Mouse (Mus musculus) cerebellum, adult 2 months (tissue): ENCODE results near the gene Fadd. TPM values are rescaled to one million over a fixed set of nuclear protein-coding genes. Genes with fewer than 3 reads are reported as not detected.

Experiments used
- DNase-seq, 2 experiments: peaks; one replicate each; pipeline ENCODE4 v3.0.0; 2021
- H3K27ac ChIP-seq: fragments of 200-500 bp; 2 replicates; pipeline ENCODE4 v1.5.1; 2012; ENCODE audit warnings: low read length, control low read depth, inconsistent platforms; ENCODE audit not compliant: insufficient read depth
- H3K27me3 ChIP-seq: fragments of 200-500 bp; 2 replicates; pipeline ENCODE4 v1.6.1; 2012; ENCODE audit warnings: inconsistent platforms, mild to moderate bottlenecking, low read length, moderate library complexity; ENCODE audit not compliant: control insufficient read depth, insufficient read depth
- H3K4me1 ChIP-seq: fragments of 200-500 bp; 2 replicates; pipeline ENCODE4 v1.6.1; 2011; ENCODE audit warnings: low read length; ENCODE audit not compliant: control insufficient read depth, insufficient read depth
- H3K4me3 ChIP-seq: fragments of 200-500 bp; replicated peaks from 2 replicates; pipeline ENCODE3; 2011; ENCODE audit warnings: mild to moderate bottlenecking, low read depth, low read length, control low read depth; ENCODE audit not compliant: insufficient read depth
- CTCF ChIP-seq: fragments of 200-500 bp; IDR thresholded peaks from 2 replicates; pipeline ENCODE4 v1.5.1; 2011; ENCODE audit warnings: low read depth, mild to moderate bottlenecking, control low read depth, low read length, moderate library complexity, borderline replicate concordance; ENCODE audit not compliant: insufficient read depth
- POLR2A ChIP-seq: fragments of 200-500 bp; IDR thresholded peaks from 2 replicates; pipeline ENCODE4 v1.6.1; 2011; ENCODE audit warnings: low read length, control low read depth, borderline replicate concordance; ENCODE audit not compliant: insufficient read depth
- WGBS: fragments of 180-500 bp; shearing (Covaris S2); methylation state at CpG from one replicate; pipeline ENCODE4 v1.1.7; 2018; 5-methylcytosine and 5-hydroxymethylcytosine counted together
- polyA plus RNA-seq: library from polyadenylated mRNA; depleted of rRNA; stranded (reverse); fragments of >200 nt; gene quantifications from 2 replicates; pipeline ENCODE4 v1.2.3, GENCODE M21; 2012

Gene Fadd
- polyA plus RNA-seq, 1 experiment, result 3.3 TPM

GRCm38 (mm10) chr7:144589508-144589907 is 7.2 kb upstream of the Fadd start:
- 74% methylated on average over 3 of the region's 3 CpGs for WGBS
- H3K4me1 ChIP-seq, result no peaks in the 10 kb centered on the region
- no peak for TF ChIP-seq POLR2A
- no peak for TF ChIP-seq CTCF
- no peaks in the 10 kb centered on the region for H3K27me3 ChIP-seq
- no peak overlapping the region for H3K4me3 ChIP-seq
- DNase-seq, result no peak
- no peak overlapping the region for H3K27ac ChIP-seq

- Histone ChIP-seq H3K27me3 (no peaks in the 10 kb centered on the region), H3K4me1 (no peaks in the 10 kb centered on the region), H3K4me3 (no peak overlapping the region), H3K27ac (no peak overlapping the region)
- DNase-seq, result peak; percentile 26 to 33
- TF ChIP-seq CTCF (peak; percentile 49; the same call in 1 of the 2 replicates), POLR2A (no peak)
- WGBS, result 38% methylated on average over 2 of the region's 2 CpGs
Observed at GRCm38 (mm10) chr7:144587291-144587690, 5.0 kb upstream of the Fadd start.

- H3K27ac ChIP-seq, result no peak overlapping the region
- DNase-seq, result peak; percentile 42 to 65
- no peaks in the 10 kb centered on the region for H3K4me1 ChIP-seq
- H3K27me3 ChIP-seq, result no peaks in the 10 kb centered on the region
- TF ChIP-seq POLR2A (no peak), CTCF (peak; percentile 90)
- 12% methylated on average over 6 of the region's 6 CpGs for WGBS
- H3K4me3 ChIP-seq, result no peak overlapping the region
Observed at GRCm38 (mm10) chr7:144585648-144586047, 3.4 kb upstream of the Fadd start.

- H3K27ac ChIP-seq, result no peak overlapping the region
- WGBS, result 3% methylated on average over 4 of the region's 4 CpGs
- TF ChIP-seq POLR2A, result no peak
- TF ChIP-seq CTCF, result peak; percentile 64
- H3K27me3 ChIP-seq, result no peaks in the 10 kb centered on the region
- H3K4me1 ChIP-seq, result no peaks in the 10 kb centered on the region
- H3K4me3 ChIP-seq, result no peak overlapping the region
- peak; percentile 43 to 55 for DNase-seq
Observed at GRCm38 (mm10) chr7:144583619-144584018, 1.4 kb upstream of the Fadd start.

- TF ChIP-seq POLR2A (no peak), CTCF (peak; percentile 40; the same call in 1 of the 2 replicates)
- DNase-seq, result peak; percentile 61 to 64
- Histone ChIP-seq H3K27me3 (no peaks in the 10 kb centered on the region), H3K4me3 (peak overlapping the region; percentile 87), H3K4me1 (no peaks in the 10 kb centered on the region), H3K27ac (no peak overlapping the region)
- WGBS, result under 1% methylated on average over 43 of the region's 43 CpGs
Observed at GRCm38 (mm10) chr7:144581559-144582283, 542 bp downstream of the Fadd start.

- Histone ChIP-seq H3K27me3 (no peaks in the 10 kb centered on the region; the same call in 1 of the 2 replicates), H3K4me1 (no peaks in the 10 kb centered on the region), H3K27ac (no peak overlapping the region), H3K4me3 (no peak overlapping the region)
- TF ChIP-seq POLR2A, result no peak
- TF ChIP-seq CTCF, result no peak
- no peak for DNase-seq
- 56% methylated on average over 5 of the region's 5 CpGs for WGBS
Observed at GRCm38 (mm10) chr7:144577876-144578275, 4.4 kb downstream of the Fadd start.

GRCm38 (mm10) chr7:144572234-144572633 is 10.0 kb downstream of the Fadd start:
- WGBS, result 84% methylated on average over 5 of the region's 5 CpGs
- H3K4me3 ChIP-seq, result no peak overlapping the region
- TF ChIP-seq POLR2A (no peak), CTCF (no peak)
- no peak overlapping the region for H3K27ac ChIP-seq
- no peak for DNase-seq
- no peaks in the 10 kb centered on the region; the same call in 1 of the 2 replicates for H3K27me3 ChIP-seq
- H3K4me1 ChIP-seq, result no peaks in the 10 kb centered on the region

GRCm38 (mm10) chr7:144571598-144571997 is 10.7 kb downstream of the Fadd start:
- no peak for TF ChIP-seq POLR2A
- TF ChIP-seq CTCF, result no peak
- H3K4me3 ChIP-seq, result no peak overlapping the region

More at GRCm38 (mm10) chr7:144571598-144571997, 10.7 kb downstream of the Fadd start:
- H3K27ac ChIP-seq, result no peak overlapping the region
- DNase-seq, result no peak
- H3K27me3 ChIP-seq, result no peaks in the 10 kb centered on the region; the same call in 1 of the 2 replicates
- no peaks in the 10 kb centered on the region for H3K4me1 ChIP-seq
